Mouse (Mus musculus) spleen, adult 2 months (tissue): Measurements from ENCODE around the gene Tll2. TPM values are rescaled to one million over a fixed set of nuclear protein-coding genes. Genes with fewer than 3 reads are reported as not detected.

ENCODE experiments used
- DNase-seq, 2 experiments: peaks; one replicate each; pipeline versions ENCODE4 v3.0.0 to v3.0.0-alpha.2; 2012 to 2021; ENCODE audit warnings: low spot score in 2 of 2, low read depth in 1 of 2
- H3K27ac ChIP-seq: fragments of 200-500 bp; 2 replicates; pipeline ENCODE4 v1.5.1; 2012; ENCODE audit warnings: low read length, inconsistent platforms; ENCODE audit not compliant: insufficient read depth
- H3K27me3 ChIP-seq: fragments of 200-500 bp; 2 replicates; pipeline ENCODE4 v1.6.1; 2012; ENCODE audit warnings: mild to moderate bottlenecking, moderate library complexity, low read length, inconsistent platforms; ENCODE audit not compliant: control insufficient read depth, insufficient read depth
- H3K36me3 ChIP-seq: fragments of 200-500 bp; 2 replicates; pipeline ENCODE4 v1.6.1; 2012; ENCODE audit warnings: mild to moderate bottlenecking, low read length, inconsistent platforms; ENCODE audit not compliant: control insufficient read depth, insufficient read depth
- H3K4me1 ChIP-seq: fragments of 200-500 bp; 2 replicates; pipeline ENCODE4 v1.6.1; 2011; ENCODE audit warnings: inconsistent platforms; ENCODE audit not compliant: control insufficient read depth, insufficient read depth, insufficient read length
- H3K4me3 ChIP-seq: fragments of 200-500 bp; 2 replicates; pipeline ENCODE4 v1.5.1; 2011; ENCODE audit warnings: mild to moderate bottlenecking, inconsistent platforms; ENCODE audit not compliant: insufficient read depth, insufficient read length; ENCODE audit errors: extremely low read depth
- CTCF ChIP-seq: fragments of 200-500 bp; IDR thresholded peaks from 2 replicates; pipeline ENCODE4 v1.5.1; 2011; ENCODE audit warnings: mild to moderate bottlenecking, inconsistent platforms; ENCODE audit not compliant: insufficient read depth, insufficient read length, insufficient replicate concordance; ENCODE audit errors: extremely low read depth
- POLR2A ChIP-seq: fragments of 200-500 bp; IDR thresholded peaks from 2 replicates; pipeline ENCODE4 v1.6.1; 2011; ENCODE audit warnings: low read depth, low read length, inconsistent platforms
- WGBS: fragments of 180-500 bp; shearing (Covaris S2); methylation state at CpG from one replicate; pipeline ENCODE4 v1.1.7; 2018; 5-methylcytosine and 5-hydroxymethylcytosine counted together
- polyA plus RNA-seq: library from polyadenylated mRNA; depleted of rRNA; stranded (reverse); fragments of >200 nt; gene quantifications from 2 replicates; pipeline ENCODE4 v1.2.3, GENCODE M21; 2012

Gene Tll2
- polyA plus RNA-seq, 1 experiment: 0.02 TPM

DNA sequence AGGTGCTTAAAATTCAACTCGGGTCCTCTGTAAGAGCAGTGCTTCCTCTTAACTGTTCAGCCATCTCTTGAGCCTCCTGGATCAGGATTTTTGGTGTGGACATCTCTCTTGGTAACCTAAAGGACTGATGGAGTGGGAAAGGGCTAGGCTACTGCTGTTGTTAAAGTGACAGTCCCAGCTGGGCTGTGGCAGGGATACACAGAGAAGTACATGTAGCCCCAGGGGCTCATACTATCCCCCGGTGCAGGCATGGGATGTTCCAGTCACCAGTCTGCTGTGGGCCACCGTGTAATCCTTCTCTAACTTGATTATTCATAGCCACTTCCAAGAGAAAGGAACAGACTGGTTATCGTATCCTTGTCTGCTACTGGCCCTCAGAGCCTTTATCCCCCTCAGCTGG, 109.6 kb downstream of the Tll2 start:
- no peak overlapping the region for H3K4me3 ChIP-seq
- 75% methylated on average over 4 of the region's 4 CpGs for WGBS

DNA sequence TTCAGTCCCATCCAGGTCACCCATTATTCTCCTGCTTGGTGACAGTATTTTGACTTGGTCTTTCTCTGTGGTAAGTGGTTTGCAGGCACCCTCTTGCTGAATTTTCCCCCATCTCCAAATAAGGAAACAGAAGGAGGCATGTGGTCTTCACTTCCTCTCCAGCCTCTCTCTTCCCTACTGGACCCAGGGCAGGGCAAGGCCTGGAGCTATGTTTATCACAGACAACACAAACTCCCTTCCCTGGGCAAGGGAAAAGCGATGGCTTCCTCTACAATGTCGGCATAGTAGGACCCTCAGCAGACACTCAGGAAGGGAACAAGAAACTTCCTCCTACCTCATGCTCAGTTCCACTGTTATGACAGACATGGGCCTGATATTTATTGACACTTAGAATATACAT, 114.7 kb downstream of the Tll2 start:
- Histone ChIP-seq H3K36me3 (no peaks in the 10 kb centered on the region), H3K4me1 (peaks cover 2% of the 10 kb centered on the region; the same call in 1 of the 2 replicates), H3K27ac (no peak overlapping the region), H3K4me3 (no peak overlapping the region), H3K27me3 (no peaks in the 10 kb centered on the region)
- 30% methylated on average over 2 of the region's 2 CpGs for WGBS
- no peak for DNase-seq
- TF ChIP-seq POLR2A (no peak), CTCF (no peak)

More for the DNA sequence above, 109.6 kb downstream of the Tll2 start:
- Histone ChIP-seq H3K27me3 (no peaks in the 10 kb centered on the region), H3K4me1 (no peaks in the 10 kb centered on the region), H3K27ac (no peak overlapping the region), H3K36me3 (no peaks in the 10 kb centered on the region)
- DNase-seq: no peak
- TF ChIP-seq POLR2A: no peak
- no peak for TF ChIP-seq CTCF

DNA sequence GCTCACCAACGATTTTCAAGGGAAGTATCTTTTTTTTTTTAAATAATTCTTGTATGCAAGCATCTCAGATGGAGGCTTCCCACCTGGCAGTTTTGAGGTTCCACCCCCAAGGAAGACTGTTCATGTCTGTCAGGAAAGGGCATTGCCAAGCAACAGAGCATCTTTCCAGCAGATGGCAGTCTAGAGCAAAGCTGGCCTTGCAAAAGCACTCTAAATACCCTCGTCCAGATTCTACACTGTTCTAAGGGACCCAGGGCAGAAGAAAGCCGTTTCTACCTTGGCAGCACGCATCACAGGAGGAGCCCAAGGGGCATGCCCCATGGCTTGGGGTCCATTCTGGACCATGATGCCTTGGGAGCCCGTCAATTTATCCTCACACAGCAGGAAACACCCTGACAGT, 116.8 kb downstream of the Tll2 start:
- peak; percentile 15 to 48 for DNase-seq
- no peak overlapping the region for H3K27ac ChIP-seq
- no peak overlapping the region for H3K4me3 ChIP-seq
- no peaks in the 10 kb centered on the region for H3K27me3 ChIP-seq
- 9% methylated on average over 5 of the region's 5 CpGs for WGBS
- peaks cover 2% of the 10 kb centered on the region; the same call in 1 of the 2 replicates for H3K4me1 ChIP-seq
- TF ChIP-seq CTCF (peak; percentile 63; the same call in 1 of the 2 replicates), POLR2A (no peak)
- H3K36me3 ChIP-seq: no peaks in the 10 kb centered on the region

DNA sequence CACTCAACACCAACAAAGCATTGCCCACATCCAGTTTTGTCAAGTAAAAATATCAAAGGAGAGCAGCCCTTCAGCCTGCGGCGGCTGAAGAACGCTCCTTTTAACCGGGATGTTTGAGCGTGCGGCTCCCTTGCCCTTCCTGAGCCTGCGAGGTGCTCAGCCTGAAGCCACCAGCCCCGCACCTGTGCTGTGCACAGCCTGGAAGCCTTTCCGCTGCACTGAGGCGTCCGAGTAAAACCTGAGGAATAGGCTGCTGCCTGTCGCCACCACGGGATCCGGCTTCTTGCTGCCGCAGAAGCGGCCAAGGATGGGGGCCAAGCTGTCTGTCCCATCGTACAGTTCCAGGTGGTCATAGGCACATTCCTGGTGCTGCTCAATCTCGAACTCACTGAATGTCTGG, 118.1 kb downstream of the Tll2 start:
- H3K36me3 ChIP-seq: no peaks in the 10 kb centered on the region
- no peaks in the 10 kb centered on the region for H3K27me3 ChIP-seq
- no peak for TF ChIP-seq POLR2A
- no peak for TF ChIP-seq CTCF
- no peak for DNase-seq
- H3K27ac ChIP-seq: no peak overlapping the region
- peaks cover 2% of the 10 kb centered on the region; the same call in 1 of the 2 replicates for H3K4me1 ChIP-seq
- peak overlapping the region; percentile 1; the same call in 1 of the 2 replicates for H3K4me3 ChIP-seq
- WGBS: 29% methylated on average over 18 of the region's 18 CpGs

DNA sequence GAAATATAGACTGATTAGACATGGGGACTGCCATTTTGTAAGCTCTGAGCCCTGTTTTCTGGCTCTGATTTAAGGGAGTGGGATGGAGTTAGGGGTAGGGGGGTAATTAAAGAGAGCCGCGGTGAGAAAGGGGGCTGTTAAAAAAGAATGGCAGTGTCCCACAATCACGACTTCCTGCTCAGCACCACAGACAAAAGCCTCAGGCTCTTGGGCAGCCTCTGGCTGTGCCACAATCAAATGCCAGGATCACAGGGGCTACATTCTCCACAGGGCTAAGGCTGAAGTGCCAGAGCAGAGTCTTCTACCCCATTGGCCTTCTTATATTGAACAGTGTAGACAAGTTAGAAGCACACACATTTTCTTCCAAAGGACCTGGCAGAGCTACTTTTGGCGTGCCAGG, 118.7 kb downstream of the Tll2 start:
- 37% methylated on average over 4 of the region's 4 CpGs for WGBS
- Histone ChIP-seq H3K36me3 (no peaks in the 10 kb centered on the region), H3K4me1 (peaks cover 2% of the 10 kb centered on the region; the same call in 1 of the 2 replicates), H3K27me3 (no peaks in the 10 kb centered on the region), H3K27ac (no peak overlapping the region), H3K4me3 (no peak overlapping the region)
- no peak for TF ChIP-seq POLR2A
- no peak for TF ChIP-seq CTCF
- no peak for DNase-seq

DNA sequence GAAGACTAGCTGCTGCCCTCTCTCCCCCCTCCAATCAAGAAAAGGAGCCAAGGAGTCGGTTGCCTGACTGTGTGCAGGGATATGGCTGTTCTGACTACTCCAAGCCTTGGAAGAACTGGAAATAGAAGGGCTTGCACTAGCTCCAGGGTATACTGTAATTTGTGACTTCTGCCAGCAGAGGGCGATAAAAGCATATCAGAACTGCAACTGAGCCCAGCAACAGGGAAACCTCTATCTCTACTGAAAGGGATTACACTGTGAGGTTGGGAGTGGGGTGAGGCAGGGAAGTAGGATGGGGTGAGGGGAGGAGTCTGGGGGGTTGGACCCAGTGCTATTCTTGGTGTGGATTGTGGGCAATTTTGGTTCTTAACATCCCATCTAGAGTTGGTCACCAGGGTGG, 119.9 kb downstream of the Tll2 start:
- 0% methylated on average over 2 of the region's 2 CpGs for WGBS
- Histone ChIP-seq H3K4me1 (peaks cover 2% of the 10 kb centered on the region; the same call in 1 of the 2 replicates), H3K27me3 (no peaks in the 10 kb centered on the region), H3K27ac (no peak overlapping the region), H3K36me3 (no peaks in the 10 kb centered on the region), H3K4me3 (no peak overlapping the region)
- TF ChIP-seq CTCF (peak; percentile 33; the same call in 1 of the 2 replicates), POLR2A (no peak)
- peak; percentile 29 to 64 for DNase-seq

DNA sequence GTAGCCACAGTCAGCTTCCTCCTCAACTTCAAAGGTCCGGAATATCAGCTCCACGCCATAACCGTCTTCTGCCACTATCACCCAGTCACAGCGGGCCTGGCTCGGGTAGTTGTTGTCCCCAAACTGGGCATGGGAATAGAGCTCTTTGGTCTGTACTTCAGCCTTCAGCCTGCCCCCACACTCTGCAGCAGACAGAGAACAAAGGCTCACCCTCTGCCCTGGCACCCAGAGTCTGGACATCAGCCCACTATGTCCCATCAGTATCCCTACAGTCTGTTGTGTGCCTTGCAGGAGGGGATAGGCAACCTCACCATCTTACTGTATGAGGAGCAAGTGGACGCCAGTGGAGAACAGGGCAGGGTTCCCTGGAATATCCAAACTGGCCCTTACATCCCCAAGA, 120.3 kb downstream of the Tll2 start:
- 84% methylated on average over 6 of the region's 6 CpGs for WGBS
- Histone ChIP-seq H3K4me1 (peaks cover 2% of the 10 kb centered on the region; the same call in 1 of the 2 replicates), H3K36me3 (no peaks in the 10 kb centered on the region), H3K4me3 (no peak overlapping the region), H3K27ac (no peak overlapping the region), H3K27me3 (no peaks in the 10 kb centered on the region)
- TF ChIP-seq POLR2A (no peak), CTCF (no peak)
- DNase-seq: no peak
